ENCODE assay signal across 14 mouse cellular contexts in the genomic region with DNA sequence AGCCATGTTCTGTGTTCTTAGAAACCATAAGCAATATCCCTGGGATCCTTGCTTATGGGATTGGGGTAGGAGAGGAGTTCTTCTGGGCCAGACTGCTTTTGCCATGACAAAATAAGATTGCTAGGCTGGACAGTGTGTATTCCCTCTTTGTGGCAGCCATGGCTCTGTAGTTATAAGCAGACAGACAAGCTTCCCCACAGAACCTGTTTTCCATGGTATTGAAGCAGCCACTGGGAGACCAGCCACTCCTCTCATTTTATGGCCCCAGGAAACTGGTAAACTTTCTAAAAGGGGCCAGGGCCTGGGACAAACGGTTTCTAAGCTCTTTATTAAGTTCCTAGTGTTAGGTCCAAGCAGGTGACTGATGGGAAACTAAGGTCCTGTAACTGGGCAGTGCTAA.
"Had no signal": no experiment of that assay in that cellular context is flagged by ENCODE, and none has a peak within 500 bp of the region (broad histone marks: within the 10 kb centered on the region; RNA-seq: fewer than 3 reads in every experiment).

No protein-coding gene starts in this region.

- H3K4me2 ChIP-seq: liver, embryonic 12.5 days; lung, embryonic 14.5 days; midbrain, embryonic 12.5 days; neural tube, embryonic 15.5 days had no signal

- H3K27me3 ChIP-seq: liver, embryonic 12.5 days; midbrain, embryonic 12.5 days; neural tube, embryonic 15.5 days had no signal

- H3K4me3 ChIP-seq: liver, embryonic 12.5 days; midbrain, embryonic 12.5 days; myocyte; neural tube, embryonic 15.5 days had no signal

- H3K9me3 ChIP-seq: liver, embryonic 12.5 days; midbrain, embryonic 12.5 days; neural tube, embryonic 15.5 days had no signal

- DNase-seq: kidney, adult 11 months; kidney, adult 9 months; kidney, postnatal 36 days; layer of hippocampus, adult 9-11 months; lung, embryonic 14.5 days; lung, postnatal 10 days; lung, postnatal 4 days; right cerebral cortex, adult 18-20 months; right cerebral cortex, postnatal 25 days had no signal

- H3K27ac ChIP-seq: kidney, postnatal 0 days; liver, embryonic 12.5 days; midbrain, embryonic 12.5 days; neural tube, embryonic 15.5 days had no signal

- H3K36me3 ChIP-seq: liver, embryonic 12.5 days; midbrain, embryonic 12.5 days; neural tube, embryonic 15.5 days had no signal

- H3K9ac ChIP-seq: liver, embryonic 12.5 days; lung, embryonic 14.5 days; midbrain, embryonic 12.5 days; neural tube, embryonic 15.5 days had no signal

- H3K4me1 ChIP-seq: liver, embryonic 12.5 days; midbrain, embryonic 12.5 days; neural tube, embryonic 15.5 days had no signal
